Mouse (Mus musculus) splenic B cell, adult 2 months (primary cell): Measurements from ENCODE around the gene Mark2.

Experiments
- DNase-seq: peaks from one replicate; pipeline ENCODE4 v3.0.0-alpha.2; 2011; ENCODE audit warnings: low read depth, low spot score
- H3K27me3 ChIP-seq: 2 replicates; pipeline ENCODE4 v1.6.1; 2012; ENCODE audit warnings: mild to moderate bottlenecking, low read length, moderate library complexity, mixed read lengths; ENCODE audit not compliant: control insufficient read depth, poor library complexity, insufficient read depth, severe bottlenecking
- H3K36me3 ChIP-seq: 2 replicates; pipeline ENCODE4 v1.6.1; 2012; ENCODE audit warnings: mild to moderate bottlenecking, low read length, moderate library complexity, mixed read lengths; ENCODE audit not compliant: control insufficient read depth, poor library complexity, insufficient read depth, severe bottlenecking

The Mark2 gene

GRCm38 (mm10) chr19:7246021-7246420 is 95.6 kb downstream of the Mark2 start:
- no peaks in the 10 kb centered on the region for H3K27me3 ChIP-seq
- no peaks in the 10 kb centered on the region for H3K36me3 ChIP-seq
- DNase-seq: no peak

GRCm38 (mm10) chr19:7240782-7241690 is 100.6 kb downstream of the Mark2 start, which contains the start of gene Naa40:
Naa40 (minus strand) TSS chr19:7241183.
- H3K36me3 ChIP-seq: no peaks in the 10 kb centered on the region
- DNase-seq: peak; percentile 98
- H3K27me3 ChIP-seq: no peaks in the 10 kb centered on the region

GRCm38 (mm10) chr19:7240291-7240690 is 101.4 kb downstream of the Mark2 start:
- no peaks in the 10 kb centered on the region for H3K36me3 ChIP-seq
- DNase-seq: peak; percentile 35

GRCm38 (mm10) chr19:7239574-7239973 is 102.1 kb downstream of the Mark2 start:
- DNase-seq: no peak
- no peaks in the 10 kb centered on the region for H3K27me3 ChIP-seq

More at GRCm38 (mm10) chr19:7240291-7240690, 101.4 kb downstream of the Mark2 start:
- no peaks in the 10 kb centered on the region for H3K27me3 ChIP-seq

GRCm38 (mm10) chr19:7236742-7237141 is 104.9 kb downstream of the Mark2 start:
- H3K36me3 ChIP-seq: no peaks in the 10 kb centered on the region
- no peaks in the 10 kb centered on the region for H3K27me3 ChIP-seq
- DNase-seq: no peak

More at GRCm38 (mm10) chr19:7239574-7239973, 102.1 kb downstream of the Mark2 start:
- no peaks in the 10 kb centered on the region for H3K36me3 ChIP-seq

- Histone ChIP-seq H3K27me3 (no peaks in the 10 kb centered on the region), H3K36me3 (no peaks in the 10 kb centered on the region)
- DNase-seq: no peak
Measured at GRCm38 (mm10) chr19:7236011-7236410, 105.6 kb downstream of the Mark2 start.

GRCm38 (mm10) chr19:7235461-7235860 is 106.2 kb downstream of the Mark2 start:
- Histone ChIP-seq H3K27me3 (no peaks in the 10 kb centered on the region), H3K36me3 (no peaks in the 10 kb centered on the region)
- DNase-seq: no peak

GRCm38 (mm10) chr19:7234537-7235221 is 107.0 kb downstream of the Mark2 start:
- no peaks in the 10 kb centered on the region for H3K36me3 ChIP-seq
- peak; percentile 90 for DNase-seq

GRCm38 (mm10) chr19:7226511-7226914 is 115.1 kb downstream of the Mark2 start:
- DNase-seq: peak; percentile 70
- no peaks in the 10 kb centered on the region; the same call in 1 of the 2 replicates for H3K36me3 ChIP-seq
- H3K27me3 ChIP-seq: no peaks in the 10 kb centered on the region

More at GRCm38 (mm10) chr19:7234537-7235221, 107.0 kb downstream of the Mark2 start:
- no peaks in the 10 kb centered on the region for H3K27me3 ChIP-seq
